Mouse (Mus musculus) hindbrain, embryonic 11.5 days (tissue): ENCODE results near the gene Galk1. TPM values are rescaled to one million over a fixed set of nuclear protein-coding genes. Genes with fewer than 3 reads are reported as not detected.

Source experiments
- ATAC-seq: fragments of 200-750 bp; cut with Nextera tagmentation; 2 replicates; pipeline ENCODE4 v1.8.0; 2017; ENCODE audit warnings: mild to moderate bottlenecking, moderate TSS enrichment, moderate library complexity; ENCODE audit not compliant: low FRiP score
- DNase-seq: peaks from one replicate; pipeline ENCODE4 v3.0.0-alpha.2; 2015; ENCODE audit warnings: low spot score
- H3K27ac ChIP-seq: fragments of 300-500 bp; sonication (generic); 2 replicates; pipeline ENCODE4 v1.5.1; 2014; ENCODE audit warnings: mild to moderate bottlenecking, low read depth, low read length
- H3K27me3 ChIP-seq: fragments of 300-500 bp; sonication (generic); 2 replicates; pipeline ENCODE4 v1.6.1; 2014; ENCODE audit warnings: mild to moderate bottlenecking, low read length, moderate library complexity, mixed read lengths; ENCODE audit not compliant: control insufficient read depth, insufficient read depth
- H3K36me3 ChIP-seq: fragments of 300-500 bp; sonication (generic); 2 replicates; pipeline ENCODE4 v1.6.1; 2014; ENCODE audit warnings: mild to moderate bottlenecking, low read length, moderate library complexity, mixed read lengths; ENCODE audit not compliant: control insufficient read depth, insufficient read depth
- H3K4me1 ChIP-seq: fragments of 300-500 bp; sonication (generic); replicated peaks from 2 replicates; pipeline ENCODE4 v1.6.1; 2014; ENCODE audit warnings: low read length, mixed read lengths; ENCODE audit not compliant: control insufficient read depth, insufficient read depth
- H3K4me2 ChIP-seq: fragments of 300-500 bp; sonication (generic); replicated peaks from 2 replicates; pipeline ENCODE4 v1.6.1; 2014; ENCODE audit warnings: mild to moderate bottlenecking, low read depth, low read length
- H3K4me3 ChIP-seq: fragments of 300-500 bp; sonication (generic); 2 replicates; pipeline ENCODE4 v1.5.1; 2014; ENCODE audit warnings: low read depth, low read length
- H3K9ac ChIP-seq: fragments of 300-500 bp; sonication (generic); 2 replicates; pipeline ENCODE4 v1.6.1; 2014; ENCODE audit warnings: low read depth, low read length
- H3K9me3 ChIP-seq: fragments of 300-500 bp; sonication (generic); 2 replicates; pipeline ENCODE4 v1.6.1; 2016; ENCODE audit warnings: low read length; ENCODE audit not compliant: control insufficient read depth
- WGBS: fragments of 180-500 bp; shearing (Covaris S2); extraction: QIAGEN DNeasy Blood & Tissue Kit; methylation state at CpG from one replicate; pipeline ENCODE4 v1.1.7; 2014; 5-methylcytosine and 5-hydroxymethylcytosine counted together
- polyA plus RNA-seq: library from polyadenylated mRNA; unstranded; fragments of >200 nt; fragmentation: Nextera tagmentation; extraction: Ambion mirVana; gene quantifications from 2 replicates; pipeline ENCODE4 v1.2.1, GENCODE M21; 2014

Galk1 gene
- polyA plus RNA-seq, 1 experiment from 2014 or later = 89.0 TPM

- no peaks in the 10 kb centered on the region for H3K27me3 ChIP-seq
- ATAC-seq = no peak
- H3K9ac ChIP-seq = no peak overlapping the region
- no peak overlapping the region for H3K27ac ChIP-seq
- 89% methylated on average over 3 of the region's 3 CpGs for WGBS
- H3K4me2 ChIP-seq = no peak overlapping the region
- no peak for DNase-seq
- H3K36me3 ChIP-seq = peaks cover 7% of the 10 kb centered on the region; the same call in 1 of the 2 replicates
- no peaks in the 10 kb centered on the region for H3K9me3 ChIP-seq
- no peaks in the 10 kb centered on the region; the same call in 1 of the 2 replicates for H3K4me1 ChIP-seq
- no peak overlapping the region for H3K4me3 ChIP-seq
Measured at GRCm38 (mm10) chr11:116036671-116037070, 24.2 kb upstream of the Galk1 start.

DNA sequence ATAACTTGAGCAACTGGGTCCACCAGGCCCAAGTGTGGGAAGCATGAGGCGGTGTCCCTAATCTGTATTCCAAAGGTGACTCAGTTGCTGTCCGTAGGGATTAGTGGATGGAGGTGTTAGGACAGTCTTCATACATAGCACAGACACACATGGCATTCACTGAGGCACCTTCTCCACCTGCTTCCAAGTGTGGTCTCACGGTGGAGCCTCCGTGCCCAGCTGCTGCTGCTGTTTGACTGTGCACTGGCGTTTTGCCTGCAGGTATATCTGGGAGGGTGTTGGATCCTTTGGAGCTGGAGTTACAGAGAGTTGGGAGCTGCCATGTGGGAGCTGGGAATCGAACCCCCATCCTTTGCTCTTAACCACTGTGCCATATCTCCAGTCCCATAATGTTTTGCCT is 22.1 kb upstream of the Galk1 start:
- H3K9me3 ChIP-seq = no peaks in the 10 kb centered on the region
- H3K36me3 ChIP-seq = no peaks in the 10 kb centered on the region; the same call in 1 of the 2 replicates
- no peak for ATAC-seq
- DNase-seq = no peak
- H3K4me1 ChIP-seq = peaks cover 3% of the 10 kb centered on the region; the same call in 1 of the 2 replicates
- WGBS = 97% methylated on average over 6 of the region's 6 CpGs
- no peaks in the 10 kb centered on the region for H3K27me3 ChIP-seq
- H3K9ac ChIP-seq = no peak overlapping the region
- no peak overlapping the region for H3K4me3 ChIP-seq
- no peak overlapping the region for H3K4me2 ChIP-seq
- no peak overlapping the region for H3K27ac ChIP-seq

GRCm38 (mm10) chr11:116030898-116031845 is 18.7 kb upstream of the Galk1 start:
- DNase-seq = no peak
- peak overlapping the region; percentile 90 for H3K27ac ChIP-seq
- H3K4me1 ChIP-seq = peaks cover 3% of the 10 kb centered on the region; the same call in 1 of the 2 replicates
- H3K9me3 ChIP-seq = no peaks in the 10 kb centered on the region
- no peaks in the 10 kb centered on the region; the same call in 1 of the 2 replicates for H3K36me3 ChIP-seq
- peak; percentile 36; the same call in 1 of the 2 replicates for ATAC-seq
- peak overlapping the region; percentile 87 for H3K9ac ChIP-seq
- 26% methylated on average over 14 of the region's 14 CpGs for WGBS
- no peaks in the 10 kb centered on the region for H3K27me3 ChIP-seq
- peak overlapping the region; percentile 54 for H3K4me3 ChIP-seq
- peak overlapping the region; percentile 81 for H3K4me2 ChIP-seq

GRCm38 (mm10) chr11:116030088-116030897 is 17.8 kb upstream of the Galk1 start, which contains the start of gene Unk:
Gene Unk (plus strand): TSS chr11:116030322.
- peak within 1 kb of the TSS; percentile 81 for H3K4me2 ChIP-seq

DNA sequence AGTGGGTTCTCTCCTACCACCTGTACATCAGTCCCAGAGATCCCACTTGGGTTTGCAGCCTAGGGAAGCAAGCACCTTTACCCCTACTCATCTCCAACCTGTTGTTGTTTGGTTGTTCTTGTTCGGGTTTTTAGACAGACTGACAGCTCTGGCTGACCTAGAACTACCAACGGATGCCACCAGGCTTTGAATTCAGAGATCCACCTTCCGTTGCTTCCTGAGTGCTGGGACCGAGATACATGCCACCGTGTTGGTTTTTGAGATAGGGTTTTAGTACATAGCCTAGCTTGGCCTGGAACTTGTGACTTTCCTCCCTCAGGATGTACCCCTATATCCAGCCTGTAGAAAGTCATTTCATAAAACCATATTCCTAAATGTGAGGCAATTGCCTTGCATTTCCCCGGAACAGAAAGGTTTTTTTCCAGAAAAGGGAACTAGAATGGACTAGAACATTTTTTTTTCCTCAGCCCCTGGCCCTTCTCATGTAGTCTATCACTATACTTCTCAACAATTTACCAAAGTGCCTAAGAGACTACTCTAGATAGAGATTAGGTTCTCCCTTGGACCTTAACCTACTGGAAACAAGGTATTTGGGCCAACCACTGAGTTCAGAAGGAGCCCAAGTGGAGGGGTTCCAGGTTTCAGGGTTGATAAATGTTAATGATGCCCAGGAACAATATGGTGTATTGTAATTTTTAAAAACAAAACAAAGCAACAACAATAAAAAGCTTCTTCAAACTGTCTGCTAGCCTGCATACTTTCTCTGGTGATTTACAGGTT is 16.8 kb upstream of the Galk1 start:
- H3K9ac ChIP-seq = no peak overlapping the region
- DNase-seq = no peak
- no peaks in the 10 kb centered on the region for H3K27me3 ChIP-seq
- H3K4me1 ChIP-seq = peaks cover 3% of the 10 kb centered on the region; the same call in 1 of the 2 replicates
- 82% methylated on average over 6 of the region's 6 CpGs for WGBS
- peak overlapping the region; percentile 17; the same call in 1 of the 2 replicates for H3K4me2 ChIP-seq
- no peaks in the 10 kb centered on the region for H3K9me3 ChIP-seq
- peak overlapping the region; percentile 54; the same call in 1 of the 2 replicates for H3K4me3 ChIP-seq
- H3K36me3 ChIP-seq = no peaks in the 10 kb centered on the region
- H3K27ac ChIP-seq = no peak overlapping the region
- no peak for ATAC-seq

More at GRCm38 (mm10) chr11:116030088-116030897, 17.8 kb upstream of the Galk1 start, which contains the start of gene Unk:
- no peaks in the 10 kb centered on the region for H3K9me3 ChIP-seq
- DNase-seq (peak; percentile 99), ATAC-seq (peak; percentile 93)
- peaks cover 3% of the 10 kb centered on the region; the same call in 1 of the 2 replicates for H3K4me1 ChIP-seq
- H3K27me3 ChIP-seq = no peaks in the 10 kb centered on the region
- no peaks in the 10 kb centered on the region; the same call in 1 of the 2 replicates for H3K36me3 ChIP-seq
- under 1% methylated on average over 63 of the region's 67 CpGs for WGBS
- peak within 1 kb of the TSS; percentile 90 for H3K27ac ChIP-seq
- H3K9ac ChIP-seq = peak within 1 kb of the TSS; percentile 87
- peak within 1 kb of the TSS; percentile 54 for H3K4me3 ChIP-seq

DNA sequence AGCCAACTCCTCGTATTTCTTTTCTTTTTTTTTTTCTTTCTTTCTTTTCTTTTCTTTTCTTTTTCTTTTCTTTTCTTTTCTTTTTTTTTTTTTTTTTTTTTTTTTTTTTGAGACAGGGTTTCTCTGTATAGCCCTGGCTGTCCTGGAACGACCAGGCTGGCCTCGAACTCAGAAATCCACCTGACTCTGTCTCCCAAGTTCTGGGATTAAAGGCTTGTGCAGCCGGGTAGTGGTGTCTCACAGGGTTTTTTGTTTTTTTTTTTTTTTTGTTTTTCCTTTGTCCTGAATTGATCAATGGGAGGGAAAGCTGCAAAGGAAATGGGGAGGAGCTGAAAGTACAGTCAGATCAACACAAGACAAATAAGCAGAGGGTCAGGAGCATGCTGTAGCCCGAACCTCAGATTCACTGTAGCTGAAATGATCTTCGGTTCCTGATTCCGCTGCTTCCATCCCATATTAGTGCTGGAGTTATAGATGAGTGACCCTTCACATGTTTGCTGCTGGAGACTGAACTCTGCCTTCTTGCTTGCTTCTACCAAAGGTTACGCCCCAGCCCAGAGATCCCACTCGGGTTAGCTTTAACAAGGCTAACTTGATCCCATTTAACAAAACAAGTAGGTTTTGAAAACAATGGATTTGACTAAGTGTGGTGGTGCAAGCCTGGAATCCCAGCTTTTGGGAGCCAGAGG is 15.8 kb upstream of the Galk1 start:
- H3K9me3 ChIP-seq = no peaks in the 10 kb centered on the region
- DNase-seq (no peak), ATAC-seq (no peak)
- H3K4me1 ChIP-seq = peaks cover 3% of the 10 kb centered on the region; the same call in 1 of the 2 replicates
- H3K9ac ChIP-seq = no peak overlapping the region
- H3K4me3 ChIP-seq = no peak overlapping the region
- no peaks in the 10 kb centered on the region for H3K27me3 ChIP-seq
- no peak overlapping the region for H3K27ac ChIP-seq
- no peak overlapping the region for H3K4me2 ChIP-seq
- whole genome bisulfite sequencing = 81% methylated on average over 9 of the region's 9 CpGs
- H3K36me3 ChIP-seq = no peaks in the 10 kb centered on the region

- Histone ChIP-seq H3K4me3 (no peak within 1 kb of the TSS), H3K27ac (no peak within 1 kb of the TSS), H3K9ac (no peak within 1 kb of the TSS), H3K27me3 (no peaks in the 10 kb centered on the region), H3K4me1 (peaks cover 3% of the 10 kb centered on the region; the same call in 1 of the 2 replicates), H3K36me3 (no peaks in the 10 kb centered on the region), H3K9me3 (no peaks in the 10 kb centered on the region), H3K4me2 (no peak within 1 kb of the TSS)
- no peak for ATAC-seq
- no peak for DNase-seq
- 80% methylated on average over 4 of the region's 4 CpGs for WGBS
Measured at GRCm38 (mm10) chr11:116027756-116028155, 15.2 kb upstream of the Galk1 start, which contains the start of gene H3f3b. Gene H3f3b (minus strand): TSS chr11:116027962.
